Mouse (Mus musculus) cortical plate, adult 2 months (tissue): ENCODE results near the gene Nbas.

Experiments
- CTCF ChIP-seq: fragments of 200-500 bp; IDR thresholded peaks from 2 replicates; pipeline ENCODE4 v1.5.1; 2011; ENCODE audit warnings: mild to moderate bottlenecking, control low read depth, low read length; ENCODE audit not compliant: insufficient read depth; ENCODE audit errors: extremely low read depth
- POLR2A ChIP-seq: fragments of 200-500 bp; IDR thresholded peaks from 2 replicates; pipeline ENCODE4 v1.6.1; 2011; ENCODE audit warnings: mild to moderate bottlenecking, low read length, control low read depth; ENCODE audit not compliant: insufficient read depth; ENCODE audit errors: extremely low read depth

GRCm38 (mm10) chr12:13622150-13622822 is 353.4 kb downstream of the Nbas start:
- TF ChIP-seq POLR2A (no peak), CTCF (no peak)
